Mouse (Mus musculus) embryonic fibroblast, embryonic 13.5 days (primary cell): ENCODE data around the gene Negr1.

ENCODE experiments used
- CTCF ChIP-seq: IDR thresholded peaks from 2 replicates; pipeline ENCODE4 v1.5.1; 2011; ENCODE audit warnings: mild to moderate bottlenecking, control low read depth, low read length, moderate library complexity, borderline replicate concordance; ENCODE audit not compliant: insufficient read depth
- POLR2A ChIP-seq: IDR thresholded peaks from 2 replicates; pipeline ENCODE4 v1.6.1; 2011; ENCODE audit warnings: low read depth, mild to moderate bottlenecking, control low read depth, low read length, moderate library complexity

GRCm38 (mm10) chr3:156895322-156895721, 333.7 kb downstream of the Negr1 start:
- TF ChIP-seq POLR2A (no peak), CTCF (no peak)
